Mouse (Mus musculus) midbrain, postnatal 0 days (tissue): ENCODE data around the gene Fchsd2. TPM values are rescaled to one million over a fixed set of nuclear protein-coding genes. Genes with fewer than 3 reads are reported as not detected.

Experiments
- ATAC-seq: fragments of 200-750 bp; cut with Nextera tagmentation; 2 replicates; pipeline ENCODE4 v1.8.0; 2017; ENCODE audit warnings: moderate number of reproducible peaks, mild to moderate bottlenecking, moderate TSS enrichment, moderate library complexity; ENCODE audit not compliant: low FRiP score
- DNase-seq: peaks from one replicate; pipeline ENCODE4 v3.0.0-alpha.2; 2015; ENCODE audit warnings: low spot score
- H3K27ac ChIP-seq: fragments of 300-500 bp; sonication (generic); 2 replicates; pipeline ENCODE4 v1.5.1; 2014; ENCODE audit warnings: low read depth, mild to moderate bottlenecking, low read length, mixed read lengths
- H3K27me3 ChIP-seq: fragments of 300-500 bp; sonication (generic); 2 replicates; pipeline ENCODE4 v1.6.1; 2014; ENCODE audit warnings: low read length, control low read depth, mixed read lengths; ENCODE audit not compliant: insufficient read depth
- H3K36me3 ChIP-seq: fragments of 300-500 bp; sonication (generic); 2 replicates; pipeline ENCODE4 v1.6.1; 2014; ENCODE audit warnings: low read length, control low read depth, mixed read lengths; ENCODE audit not compliant: insufficient read depth
- H3K4me1 ChIP-seq: fragments of 300-500 bp; sonication (generic); 2 replicates; pipeline ENCODE4 v1.6.1; 2014; ENCODE audit warnings: mild to moderate bottlenecking, control low read depth, antibody characterized with exemption, low read length, mixed read lengths; ENCODE audit not compliant: insufficient read depth
- H3K4me2 ChIP-seq: fragments of 300-500 bp; sonication (generic); 2 replicates; pipeline ENCODE4 v1.6.1; 2014; ENCODE audit warnings: low read depth, mild to moderate bottlenecking, low read length, mixed read lengths; ENCODE audit not compliant: poor library complexity, severe bottlenecking
- H3K4me3 ChIP-seq: fragments of 300-500 bp; sonication (generic); 2 replicates; pipeline ENCODE4 v1.5.1; 2014; ENCODE audit warnings: low read depth, mild to moderate bottlenecking, low read length, moderate library complexity
- H3K9ac ChIP-seq: fragments of 300-500 bp; sonication (generic); replicated peaks from 2 replicates; pipeline ENCODE4 v1.6.1; 2014; ENCODE audit warnings: mild to moderate bottlenecking, low read length, moderate library complexity, mixed read lengths; ENCODE audit not compliant: poor library complexity, severe bottlenecking
- H3K9me3 ChIP-seq: fragments of 300-500 bp; sonication (generic); 2 replicates; pipeline ENCODE4 v1.6.1; 2016; ENCODE audit warnings: low read length, control low read depth
- CTCF ChIP-seq: IDR thresholded peaks from 2 replicates; pipeline ENCODE4 v1.5.1; 2016; ENCODE audit warnings: antibody characterized with exemption, mild to moderate bottlenecking
- WGBS: fragments of 180-500 bp; shearing (Covaris S2); extraction: QIAGEN DNeasy Blood & Tissue Kit; methylation state at CpG from one replicate; pipeline ENCODE4 v1.1.7; 2014; 5-methylcytosine and 5-hydroxymethylcytosine counted together
- polyA plus RNA-seq: library from polyadenylated mRNA; unstranded; fragments of >200 nt; fragmentation: Nextera tagmentation; extraction: Ambion mirVana; gene quantifications from 2 replicates; pipeline ENCODE4 v1.2.1, GENCODE M21; 2015
- total RNA-seq: library from RNA; depleted of rRNA; stranded (reverse); fragments of >200 nt; gene quantifications from 2 replicates; pipeline ENCODE4 v1.2.3, GENCODE M21; 2014

Gene Fchsd2
- total and polyA plus RNA-seq, 2 experiments from 2014 or later = 39.2 to 55.7 TPM

DNA sequence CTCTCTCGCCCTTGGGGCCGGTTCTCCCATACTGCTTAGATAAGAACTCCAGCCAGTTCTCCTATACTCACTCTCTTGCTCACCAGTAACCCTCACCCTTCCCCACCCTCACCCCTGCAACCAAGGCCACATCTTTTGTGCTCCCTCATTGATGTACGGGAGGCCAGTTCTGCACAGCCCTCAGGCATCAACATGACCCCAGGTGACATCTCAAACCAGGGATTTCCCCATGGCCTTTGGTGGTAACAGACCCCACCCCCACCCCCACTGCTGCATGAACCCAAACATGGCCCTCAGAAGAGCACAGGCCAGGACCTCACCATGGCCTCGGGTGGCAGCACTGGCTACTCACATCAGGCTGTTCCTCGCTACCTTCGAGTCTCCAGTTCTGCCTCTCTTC lies 23.4 kb upstream of the Fchsd2 start:
- no peaks in the 10 kb centered on the region for H3K36me3 ChIP-seq
- no peaks in the 10 kb centered on the region for H3K27me3 ChIP-seq
- H3K4me2 ChIP-seq = no peak overlapping the region
- H3K4me1 ChIP-seq = no peaks in the 10 kb centered on the region
- DNase-seq (no peak), ATAC-seq (no peak)
- WGBS = 85% methylated on average over 6 of the region's 6 CpGs
- TF ChIP-seq CTCF = no peak
- H3K9ac ChIP-seq = no peak overlapping the region
- no peak overlapping the region for H3K4me3 ChIP-seq
- no peaks in the 10 kb centered on the region for H3K9me3 ChIP-seq
- H3K27ac ChIP-seq = no peak overlapping the region

DNA sequence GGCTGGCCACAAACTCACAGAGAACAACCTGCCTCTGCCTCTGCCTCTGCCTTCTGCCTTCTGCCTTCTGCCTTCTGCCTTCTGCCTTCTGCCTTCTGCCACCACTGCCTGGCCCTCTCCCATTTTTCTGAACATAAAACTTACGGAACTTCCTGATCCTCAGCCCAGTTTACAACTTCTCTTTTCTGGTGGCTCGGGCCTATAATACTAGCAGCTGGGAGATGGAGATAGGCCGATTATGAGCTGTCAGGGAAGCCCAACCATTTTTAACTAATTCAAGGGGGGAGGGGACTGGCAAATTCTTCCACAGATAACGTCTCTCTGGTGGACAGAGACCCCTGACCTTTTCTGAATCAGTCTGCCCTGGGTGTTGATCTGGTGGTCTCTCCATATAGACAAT lies 22.3 kb upstream of the Fchsd2 start:
- no peak overlapping the region for H3K27ac ChIP-seq
- H3K9me3 ChIP-seq = no peaks in the 10 kb centered on the region
- no peaks in the 10 kb centered on the region for H3K4me1 ChIP-seq
- H3K9ac ChIP-seq = no peak overlapping the region
- H3K27me3 ChIP-seq = no peaks in the 10 kb centered on the region
- WGBS = 49% methylated on average over 4 of the region's 4 CpGs
- DNase-seq = no peak
- no peak overlapping the region for H3K4me3 ChIP-seq
- no peak for TF ChIP-seq CTCF
- H3K36me3 ChIP-seq = no peaks in the 10 kb centered on the region
- no peak for ATAC-seq
- H3K4me2 ChIP-seq = no peak overlapping the region

- 48% methylated on average over 6 of the region's 6 CpGs for WGBS
- Histone ChIP-seq H3K9me3 (no peaks in the 10 kb centered on the region), H3K9ac (no peak overlapping the region), H3K4me3 (no peak overlapping the region), H3K4me2 (no peak overlapping the region), H3K4me1 (no peaks in the 10 kb centered on the region), H3K27me3 (no peaks in the 10 kb centered on the region), H3K27ac (no peak overlapping the region), H3K36me3 (no peaks in the 10 kb centered on the region)
- TF ChIP-seq CTCF = no peak
- DNase-seq (no peak), ATAC-seq (no peak)
Measured at GRCm38 (mm10) chr7:101071020-101071419, 21.6 kb upstream of the Fchsd2 start.

- H3K4me3 ChIP-seq = no peak overlapping the region
- no peaks in the 10 kb centered on the region for H3K36me3 ChIP-seq
- H3K4me2 ChIP-seq = no peak overlapping the region
- 86% methylated on average over 12 of the region's 12 CpGs for WGBS
- H3K4me1 ChIP-seq = no peaks in the 10 kb centered on the region
- H3K27me3 ChIP-seq = no peaks in the 10 kb centered on the region
- no peaks in the 10 kb centered on the region for H3K9me3 ChIP-seq
- DNase-seq = no peak
- no peak for ATAC-seq
- no peak for TF ChIP-seq CTCF
- H3K27ac ChIP-seq = no peak overlapping the region
- no peak overlapping the region for H3K9ac ChIP-seq
Measured at GRCm38 (mm10) chr7:101072123-101072740, 20.4 kb upstream of the Fchsd2 start.

DNA sequence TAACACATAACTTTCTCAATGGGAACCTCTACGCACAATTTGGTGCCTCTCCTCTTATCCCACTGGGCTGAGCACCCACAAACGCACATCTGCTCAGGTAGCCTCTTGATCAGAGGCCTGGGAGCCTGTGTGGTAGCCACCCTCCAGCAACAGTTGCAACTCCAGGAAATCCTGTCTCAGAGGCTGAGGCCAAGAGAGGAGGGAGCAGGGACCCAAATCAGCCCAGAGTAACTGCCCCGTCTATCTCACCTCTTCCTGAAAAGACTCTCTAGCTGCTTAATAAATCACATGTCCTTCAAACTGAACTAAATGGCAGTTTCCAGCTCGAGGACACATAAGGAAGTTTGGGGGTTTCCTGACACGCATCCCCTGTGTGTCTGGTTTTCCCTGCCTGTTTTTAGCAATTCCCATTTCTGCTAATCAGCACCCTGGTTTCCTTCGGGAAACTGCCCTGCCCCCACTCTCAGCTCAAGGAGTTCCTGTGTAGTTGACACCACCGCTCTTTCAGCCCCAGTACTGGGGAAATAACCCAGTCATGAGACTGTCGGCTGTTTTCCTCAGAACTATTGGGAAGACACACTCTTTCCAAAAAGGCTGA lies 18.4 kb upstream of the Fchsd2 start:
- H3K9me3 ChIP-seq = no peaks in the 10 kb centered on the region
- no peak overlapping the region for H3K4me3 ChIP-seq
- no peak for ATAC-seq
- no peak overlapping the region for H3K9ac ChIP-seq
- H3K36me3 ChIP-seq = no peaks in the 10 kb centered on the region
- no peak overlapping the region for H3K4me2 ChIP-seq
- 78% methylated on average over 8 of the region's 8 CpGs for WGBS
- no peaks in the 10 kb centered on the region for H3K27me3 ChIP-seq
- no peak for TF ChIP-seq CTCF
- no peak for DNase-seq
- H3K27ac ChIP-seq = no peak overlapping the region
- H3K4me1 ChIP-seq = no peaks in the 10 kb centered on the region

GRCm38 (mm10) chr7:101083562-101084166 lies 9.0 kb upstream of the Fchsd2 start:
- ATAC-seq = no peak
- H3K27ac ChIP-seq = no peak overlapping the region
- H3K27me3 ChIP-seq = no peaks in the 10 kb centered on the region
- no peaks in the 10 kb centered on the region for H3K36me3 ChIP-seq
- 69% methylated on average over 9 of the region's 9 CpGs for WGBS
- no peaks in the 10 kb centered on the region for H3K4me1 ChIP-seq
- H3K4me3 ChIP-seq = no peak overlapping the region
- no peak overlapping the region for H3K9ac ChIP-seq
- no peak for TF ChIP-seq CTCF
- H3K4me2 ChIP-seq = no peak overlapping the region
- H3K9me3 ChIP-seq = no peaks in the 10 kb centered on the region
- DNase-seq = no peak
